Mouse (Mus musculus) ES-Bruce4 (cell line): Measurements from ENCODE around the gene Tmem183a. TPM values are rescaled to one million over a fixed set of nuclear protein-coding genes. Genes with fewer than 3 reads are reported as not detected.

Experiments used
- H3K27ac ChIP-seq: 2 replicates; pipeline ENCODE4 v1.5.1; 2012; ENCODE audit warnings: low read length, inconsistent platforms; ENCODE audit not compliant: insufficient read depth
- H3K27me3 ChIP-seq: 2 replicates; pipeline ENCODE4 v1.6.1; 2012; ENCODE audit warnings: mild to moderate bottlenecking, low read length, inconsistent platforms; ENCODE audit not compliant: control insufficient read depth, poor library complexity, insufficient read depth, severe bottlenecking
- H3K36me3 ChIP-seq: 2 replicates; pipeline ENCODE4 v1.6.1; 2012; ENCODE audit warnings: inconsistent platforms, mild to moderate bottlenecking, low read length, moderate library complexity; ENCODE audit not compliant: control insufficient read depth, poor library complexity, insufficient read depth, severe bottlenecking
- H3K4me1 ChIP-seq: one replicate; pipeline ENCODE4 v1.8.1; 2011; ENCODE audit warnings: low read length; ENCODE audit not compliant: control insufficient read depth, insufficient read depth
- H3K4me3 ChIP-seq: 2 replicates; pipeline ENCODE4 v1.5.1; 2011; ENCODE audit warnings: low read depth, mild to moderate bottlenecking, low read length
- H3K9ac ChIP-seq: 2 replicates; pipeline ENCODE4 v1.6.1; 2012; ENCODE audit warnings: low read depth, mild to moderate bottlenecking, inconsistent platforms; ENCODE audit not compliant: poor library complexity, severe bottlenecking
- H3K9me3 ChIP-seq: replicated peaks from 2 replicates; pipeline ENCODE4 v1.6.1; 2012; ENCODE audit warnings: mild to moderate bottlenecking, low read length, inconsistent platforms; ENCODE audit not compliant: control insufficient read depth, poor library complexity, insufficient read depth, severe bottlenecking
- CTCF ChIP-seq: IDR thresholded peaks from one replicate; pipeline ENCODE4 v1.8.1; 2011; ENCODE audit warnings: low read depth, low read length
- EP300 ChIP-seq: IDR thresholded peaks from 2 replicates; pipeline ENCODE4 v1.6.1; 2011; ENCODE audit warnings: low read depth, low read length; ENCODE audit not compliant: insufficient read depth
- POLR2A ChIP-seq: IDR thresholded peaks from one replicate; pipeline ENCODE4 v1.8.1; 2011; ENCODE audit warnings: low read length; ENCODE audit not compliant: insufficient read depth
- polyA plus RNA-seq: library from polyadenylated mRNA; stranded (reverse); fragments of >200 nt; gene quantifications from 2 replicates; pipeline ENCODE4 v1.2.4, GENCODE M21; 2011; ENCODE audit warnings: low read depth; ENCODE audit not compliant: missing spikeins, insufficient read depth, insufficient read length

The Tmem183a gene
- polyA plus RNA-seq, 1 experiment = 105 TPM

DNA sequence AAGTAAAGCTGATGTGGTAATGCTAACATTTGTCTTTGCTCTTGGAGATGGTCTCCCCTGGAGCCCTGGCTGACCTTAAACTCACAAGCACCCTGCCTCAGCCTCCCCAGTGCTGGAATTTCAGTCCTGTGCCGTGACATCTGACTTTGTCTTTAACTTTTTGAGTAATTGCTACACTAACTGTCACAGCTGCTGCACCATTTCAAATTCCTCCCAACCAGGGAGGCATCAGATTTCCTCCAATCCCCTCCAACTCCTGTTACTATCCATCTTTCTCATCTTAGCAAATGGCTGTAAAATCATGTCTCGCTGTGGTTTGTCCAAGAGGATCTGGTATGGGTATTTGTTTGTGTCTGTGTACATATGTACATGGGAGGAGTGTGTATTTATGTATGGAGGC is 12.3 kb upstream of the Tmem183a start:
- H3K27me3 ChIP-seq = no peaks in the 10 kb centered on the region
- H3K4me1 ChIP-seq = no peaks in the 10 kb centered on the region
- no peaks in the 10 kb centered on the region for H3K36me3 ChIP-seq
- no peak overlapping the region for H3K4me3 ChIP-seq
- no peak overlapping the region for H3K9ac ChIP-seq
- H3K9me3 ChIP-seq = peaks cover 14% of the 10 kb centered on the region
- TF ChIP-seq CTCF (no peak), POLR2A (no peak), EP300 (no peak)
- no peak overlapping the region for H3K27ac ChIP-seq

GRCm38 (mm10) chr1:134368777-134369337 is 7.1 kb upstream of the Tmem183a start:
- no peaks in the 10 kb centered on the region for H3K27me3 ChIP-seq
- no peaks in the 10 kb centered on the region for H3K4me1 ChIP-seq
- no peak overlapping the region for H3K9ac ChIP-seq
- no peak overlapping the region for H3K27ac ChIP-seq
- H3K4me3 ChIP-seq = no peak overlapping the region
- no peak for TF ChIP-seq EP300
- no peak for TF ChIP-seq CTCF
- TF ChIP-seq POLR2A = no peak
- H3K9me3 ChIP-seq = peaks cover 14% of the 10 kb centered on the region
- no peaks in the 10 kb centered on the region for H3K36me3 ChIP-seq

GRCm38 (mm10) chr1:134365491-134365890 is 3.7 kb upstream of the Tmem183a start:
- TF ChIP-seq EP300 = no peak
- TF ChIP-seq CTCF = no peak
- no peak for TF ChIP-seq POLR2A
- no peaks in the 10 kb centered on the region for H3K4me1 ChIP-seq
- H3K36me3 ChIP-seq = peaks cover 2% of the 10 kb centered on the region; the same call in 1 of the 2 replicates
- H3K4me3 ChIP-seq = no peak overlapping the region
- H3K9me3 ChIP-seq = peaks cover 10% of the 10 kb centered on the region
- H3K27ac ChIP-seq = no peak overlapping the region
- no peaks in the 10 kb centered on the region for H3K27me3 ChIP-seq
- no peak overlapping the region for H3K9ac ChIP-seq

GRCm38 (mm10) chr1:134363194-134363593 is 1.4 kb upstream of the Tmem183a start:
- H3K36me3 ChIP-seq = peaks cover 23% of the 10 kb centered on the region
- H3K4me3 ChIP-seq = no peak overlapping the region
- TF ChIP-seq EP300 (no peak), CTCF (no peak), POLR2A (no peak)
- H3K9me3 ChIP-seq = no peaks in the 10 kb centered on the region
- no peaks in the 10 kb centered on the region for H3K27me3 ChIP-seq
- H3K27ac ChIP-seq = no peak overlapping the region
- no peak overlapping the region for H3K9ac ChIP-seq
- no peaks in the 10 kb centered on the region for H3K4me1 ChIP-seq

- Histone ChIP-seq H3K27me3 (no peaks in the 10 kb centered on the region), H3K36me3 (peaks cover 35% of the 10 kb centered on the region), H3K4me1 (no peaks in the 10 kb centered on the region), H3K9ac (peak overlapping the region; percentile 95), H3K27ac (peak overlapping the region; percentile 48; the same call in 1 of the 2 replicates), H3K4me3 (peak overlapping the region; percentile 100), H3K9me3 (no peaks in the 10 kb centered on the region)
- no peak for TF ChIP-seq CTCF
- TF ChIP-seq EP300 = no peak
- TF ChIP-seq POLR2A = no peak
Measured at GRCm38 (mm10) chr1:134361195-134361856, 453 bp downstream of the Tmem183a start.

GRCm38 (mm10) chr1:134360656-134361055 is 1.1 kb downstream of the Tmem183a start:
- H3K4me3 ChIP-seq = 0 out of 2 replicates have a peak overlapping the region, but pooled peaks have one; percentile 23
- H3K9ac ChIP-seq = peak overlapping the region; percentile 95
- H3K9me3 ChIP-seq = no peaks in the 10 kb centered on the region
- H3K4me1 ChIP-seq = no peaks in the 10 kb centered on the region
- no peaks in the 10 kb centered on the region for H3K27me3 ChIP-seq
- peaks cover 42% of the 10 kb centered on the region for H3K36me3 ChIP-seq
- no peak overlapping the region for H3K27ac ChIP-seq
- TF ChIP-seq POLR2A (no peak), EP300 (no peak), CTCF (no peak)
